Mouse (Mus musculus): Measurements from ENCODE around the gene 2310057M21Rik. TPM values are rescaled to one million over a fixed set of nuclear protein-coding genes. Genes with fewer than 3 reads are reported as not detected.

The 2310057M21Rik gene
- polyA plus RNA-seq (2017; shearing (Covaris generic)) = 17.7 TPM

DNA sequence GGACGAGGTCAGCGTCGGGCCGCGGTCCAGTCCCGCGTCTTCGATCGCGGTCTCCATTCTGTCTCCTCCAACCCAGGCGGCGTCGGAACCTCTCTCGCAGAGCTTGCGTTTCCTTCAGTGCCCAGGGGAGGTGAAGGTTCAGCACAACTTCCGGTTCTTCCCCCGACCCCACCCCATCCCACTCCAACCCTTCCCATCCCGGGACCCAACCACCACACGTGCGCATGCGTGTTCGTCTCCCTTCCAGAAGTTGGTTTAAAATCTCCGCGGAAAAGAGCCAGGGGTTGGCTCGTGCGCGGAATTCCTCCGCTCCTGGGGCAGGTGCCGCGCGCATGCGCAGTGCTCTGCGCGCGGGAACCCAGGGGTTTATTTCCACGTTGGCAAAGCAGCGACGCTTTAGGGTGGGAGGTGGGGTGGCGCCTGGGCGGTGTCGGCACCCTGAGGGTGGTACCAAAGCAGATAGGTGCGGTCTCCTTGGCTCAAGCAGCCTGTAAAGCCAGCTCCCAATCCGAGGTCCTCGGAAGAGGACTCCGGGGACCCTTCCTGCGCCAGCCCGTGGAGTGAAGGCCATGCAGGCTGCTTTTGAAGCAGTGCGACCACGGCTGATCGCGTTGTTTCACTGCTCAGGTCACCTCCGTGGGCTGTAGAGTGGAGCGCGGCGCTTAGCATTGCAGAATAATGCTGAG is at the start of gene 2310057M21Rik:
TSS of gene 2310057M21Rik (minus strand) at position 145 of the 686 bp plus-strand sequence.

DNA sequence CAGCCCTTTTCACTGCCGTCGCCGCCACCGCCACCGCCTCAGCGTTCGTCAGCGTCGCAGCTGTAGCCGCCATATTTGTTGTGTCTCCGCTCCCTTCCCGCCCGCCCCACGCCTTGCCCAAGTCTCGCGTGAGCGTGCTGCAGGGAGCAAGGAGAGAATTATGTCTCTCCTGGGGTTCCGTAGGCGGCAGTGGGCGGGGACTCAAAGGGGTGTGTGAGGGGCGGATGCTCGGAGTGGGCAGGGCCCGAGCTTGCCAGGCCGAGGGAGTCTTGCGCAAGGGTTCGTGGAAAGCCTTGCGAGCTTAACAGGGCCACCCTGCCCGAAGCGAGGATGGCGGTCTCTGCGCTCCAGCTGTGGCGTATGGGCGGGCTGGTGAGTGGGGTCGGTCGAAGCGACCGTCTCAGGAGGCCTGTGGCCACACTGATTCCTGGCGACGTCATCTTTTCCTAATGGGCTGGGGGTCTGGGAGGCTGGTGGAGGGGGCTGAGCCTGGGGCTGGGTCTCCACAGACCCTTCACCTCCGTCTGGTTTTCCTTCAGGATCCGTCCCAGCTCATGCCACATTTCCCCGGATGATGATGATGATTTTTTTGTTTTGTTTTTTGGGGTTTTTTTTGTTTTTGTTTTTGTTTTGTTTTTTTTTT is 48.0 kb upstream of the 2310057M21Rik start, which contains the start of the genes Ikzf5 and Acadsb:
TSS of gene Ikzf5 (minus strand) at position 106 of the 643 bp plus-strand sequence.
TSS of gene Acadsb (plus strand) at position 186 of the 643 bp plus-strand sequence.

GRCm38 (mm10) chr7:131370648-131371469 is 8.3 kb upstream of the 2310057M21Rik start, which contains the start of gene Pstk:
Gene Pstk, plus strand, starts transcription at chr7:131371141.

GRCm38 (mm10) chr7:131333564-131333963 is 29.0 kb downstream of the 2310057M21Rik start, which contains the start of gene Fam24a:
Gene Fam24a, plus strand, starts transcription at chr7:131333864.

DNA sequence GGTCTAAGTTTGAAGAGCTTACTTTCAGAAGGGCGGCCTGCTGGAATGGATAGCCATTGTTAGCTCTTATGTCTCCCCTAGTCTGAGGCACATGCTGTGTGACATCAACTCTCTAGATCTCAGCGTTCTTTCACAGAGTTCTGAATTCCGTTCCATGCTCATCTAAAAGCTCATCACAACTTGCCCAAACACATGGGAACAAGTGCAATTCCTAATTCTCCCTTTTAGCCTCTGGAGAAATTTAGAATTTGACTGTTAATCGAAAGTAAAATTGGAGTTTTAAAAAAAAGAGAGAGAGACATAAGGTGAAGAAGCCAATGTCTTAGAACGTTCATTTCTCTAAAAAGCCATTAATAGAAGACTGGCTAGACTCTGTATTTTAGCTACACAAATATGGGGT is 33.1 kb downstream of the 2310057M21Rik start, which contains the start of gene Fam24b:
TSS of gene Fam24b (minus strand) at position 101 of the 400 bp plus-strand sequence.

DNA sequence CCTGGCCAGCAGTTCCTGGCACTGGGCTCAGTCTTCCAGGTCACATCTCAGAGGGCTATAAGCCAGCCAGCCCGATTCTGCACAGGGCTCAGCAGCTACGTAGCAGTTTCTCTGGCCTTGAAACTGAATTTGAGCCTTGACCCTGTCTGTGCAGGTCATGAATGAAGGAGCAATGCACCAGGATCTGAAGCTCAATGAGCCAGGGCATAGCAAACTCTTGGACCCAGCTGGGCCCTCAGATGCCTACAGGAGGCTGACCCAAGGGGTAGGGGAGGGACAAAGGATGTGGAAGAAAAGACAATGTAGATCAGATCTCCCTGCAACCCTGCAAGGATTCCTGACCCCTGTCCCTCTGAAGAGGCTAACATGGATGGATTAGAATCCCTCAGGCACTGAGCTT is 40.4 kb downstream of the 2310057M21Rik start, which contains the start of gene Cuzd1:
TSS of gene Cuzd1 (minus strand) at position 101 of the 400 bp plus-strand sequence.

Other genes starting within 250 kb of the 2310057M21Rik start
- not detected for gene 4933402N03Rik, start 216.4 kb downstream of the 2310057M21Rik start, polyA plus RNA-seq (2017; shearing (Covaris generic))
- not detected for gene 5430419D17Rik, start 188.4 kb downstream of the 2310057M21Rik start, polyA plus RNA-seq (2017; shearing (Covaris generic))
- not detected for gene Cuzd1, start 40.5 kb downstream of the 2310057M21Rik start, polyA plus RNA-seq (2017; shearing (Covaris generic))
- not detected for gene Fam24b, start 33.2 kb downstream of the 2310057M21Rik start, polyA plus RNA-seq (2017; shearing (Covaris generic))
- not detected for gene Fam24a, start 28.9 kb downstream of the 2310057M21Rik start, polyA plus RNA-seq (2017; shearing (Covaris generic))
- 29.8 TPM for gene Pstk, start 8.4 kb upstream of the 2310057M21Rik start, polyA plus RNA-seq (2017; shearing (Covaris generic))
- gene Ikzf5, start 47.8 kb upstream of the 2310057M21Rik start, polyA plus RNA-seq (2017; shearing (Covaris generic)) = 32.9 TPM
- 29.2 TPM for gene Acadsb, start 47.8 kb upstream of the 2310057M21Rik start, polyA plus RNA-seq (2017; shearing (Covaris generic))
- gene Hmx3, start 180.1 kb upstream of the 2310057M21Rik start, polyA plus RNA-seq (2017; shearing (Covaris generic)) = not detected
- gene Hmx2, start 186.0 kb upstream of the 2310057M21Rik start, polyA plus RNA-seq (2017; shearing (Covaris generic)) = not detected
- 149 TPM for gene Bub3, start 197.5 kb upstream of the 2310057M21Rik start, polyA plus RNA-seq (2017; shearing (Covaris generic))

All from naive thymus-derived CD4-positive, alpha-beta T cell, adult 5 months (primary cell).